Mouse (Mus musculus): ENCODE results near the gene Olfr263. TPM values are rescaled to one million over a fixed set of nuclear protein-coding genes. Genes with fewer than 3 reads are reported as not detected.

Gene Olfr263
- not detected in 2 replicates for polyA plus RNA-seq (2015; fragmentation: Nextera tagmentation; extraction: Ambion mirVana)

DNA sequence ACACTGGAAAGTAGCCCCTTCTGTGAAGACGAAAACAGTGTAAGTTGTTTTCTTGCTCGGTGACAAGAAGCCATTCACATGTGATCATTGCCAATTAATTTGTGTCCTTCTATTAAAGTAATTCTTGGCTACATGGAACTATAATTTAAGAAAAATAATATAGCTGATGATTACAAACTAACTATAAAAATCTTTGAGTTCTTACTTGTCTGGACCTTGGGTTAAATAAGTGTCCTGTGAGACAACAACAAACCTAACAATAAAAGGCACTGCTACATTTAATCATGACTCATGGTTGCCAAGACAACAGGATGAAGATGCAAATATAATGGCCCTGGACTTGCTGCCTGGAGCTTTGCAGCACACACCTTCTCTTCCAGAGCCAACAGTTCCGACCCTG, at the start of gene Olfr263:
TSS of gene Olfr263 (plus strand) at position 301 of the 400 bp plus-strand sequence.

DNA sequence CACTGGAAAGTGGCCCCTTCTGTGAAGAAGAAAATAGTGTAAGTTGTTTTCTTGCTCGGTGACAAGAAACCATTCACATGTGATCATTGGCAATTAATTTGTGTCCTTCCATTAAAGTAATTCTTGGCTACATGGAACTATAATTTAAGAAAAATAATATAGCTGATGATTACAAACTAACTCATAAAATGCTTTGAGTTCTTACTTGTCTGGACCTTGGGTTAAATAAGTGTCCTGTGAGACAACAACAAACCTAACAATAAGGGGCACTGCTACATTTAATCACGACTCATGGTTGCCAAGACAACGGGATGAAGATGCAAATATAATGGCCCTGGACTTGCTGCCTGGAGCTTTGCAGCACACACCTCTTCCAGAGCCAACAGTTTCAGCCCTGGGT, 18.3 kb upstream of the Olfr263 start, which contains the start of gene Olfr1369-ps1:
TSS of gene Olfr1369-ps1 (plus strand) at position 301 of the 400 bp plus-strand sequence.

DNA sequence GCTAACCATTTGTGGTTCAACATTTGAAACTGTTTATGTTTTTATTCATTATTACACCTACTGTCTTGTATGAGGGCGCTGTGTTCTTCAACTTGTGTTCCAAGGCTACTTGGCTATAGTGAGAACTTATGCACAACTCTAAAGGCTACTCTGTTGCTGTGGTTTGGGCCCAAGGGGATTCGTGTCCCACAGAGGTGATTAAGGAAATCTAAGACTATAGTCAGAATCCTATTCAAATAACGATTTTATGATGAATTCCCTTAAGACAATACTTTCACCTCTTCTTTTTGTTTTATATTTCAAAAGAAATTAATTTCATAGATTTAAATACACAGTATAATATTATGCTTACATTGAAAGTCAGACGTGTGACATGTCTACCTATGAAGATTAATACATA, 16.3 kb downstream of the Olfr263 start, which contains the start of gene Olfr1368:
TSS of gene Olfr1368 (minus strand) at position 101 of the 400 bp plus-strand sequence.

GRCm38 (mm10) chr13:21179367-21179723, 49.9 kb downstream of the Olfr263 start, which contains the start of gene Trim27:
TSS of gene Trim27 (plus strand) at chr13:21179445.

Other genes starting within 250 kb of the Olfr263 start
- gene Olfr1370, start 54.7 kb upstream of the Olfr263 start, polyA plus RNA-seq (2015; fragmentation: Nextera tagmentation; extraction: Ambion mirVana): not detected in 2 replicates
- 0.06 TPM in 1 of 2 replicates, not detected in the other for gene Olfr1369-ps1, start 18.2 kb upstream of the Olfr263 start, polyA plus RNA-seq (2015; fragmentation: Nextera tagmentation; extraction: Ambion mirVana)
- gene Olfr1368, start 16.2 kb downstream of the Olfr263 start, polyA plus RNA-seq (2015; fragmentation: Nextera tagmentation; extraction: Ambion mirVana): not detected in 2 replicates
- 66.3 and 68.1 TPM in 2 replicates for gene Trim27, start 49.8 kb downstream of the Olfr263 start, polyA plus RNA-seq (2015; fragmentation: Nextera tagmentation; extraction: Ambion mirVana)
- gene Gpx5, start 163.1 kb downstream of the Olfr263 start, polyA plus RNA-seq (2015; fragmentation: Nextera tagmentation; extraction: Ambion mirVana): not detected in 2 replicates
- gene Gpx6, start 182.5 kb downstream of the Olfr263 start, polyA plus RNA-seq (2015; fragmentation: Nextera tagmentation; extraction: Ambion mirVana): 0.51 and 0.79 TPM in 2 replicates
- gene Olfr1367, start 217.3 kb downstream of the Olfr263 start, polyA plus RNA-seq (2015; fragmentation: Nextera tagmentation; extraction: Ambion mirVana): not detected in 2 replicates
- gene Zscan12, start 233.2 kb downstream of the Olfr263 start, polyA plus RNA-seq (2015; fragmentation: Nextera tagmentation; extraction: Ambion mirVana): 7.2 and 7.6 TPM in 2 replicates